Mouse (Mus musculus): ENCODE results near the gene Cd3g. TPM values are rescaled to one million over a fixed set of nuclear protein-coding genes. Genes with fewer than 3 reads are reported as not detected.
"Not testable (repeated sequence)": the region's sequence is repeated elsewhere in the genome, so short reads cannot be mapped to it uniquely, and the experiment has no call there.

The Cd3g gene
- polyA plus RNA-seq, 1 experiment from 2014 or later = 0.25 TPM

DNA sequence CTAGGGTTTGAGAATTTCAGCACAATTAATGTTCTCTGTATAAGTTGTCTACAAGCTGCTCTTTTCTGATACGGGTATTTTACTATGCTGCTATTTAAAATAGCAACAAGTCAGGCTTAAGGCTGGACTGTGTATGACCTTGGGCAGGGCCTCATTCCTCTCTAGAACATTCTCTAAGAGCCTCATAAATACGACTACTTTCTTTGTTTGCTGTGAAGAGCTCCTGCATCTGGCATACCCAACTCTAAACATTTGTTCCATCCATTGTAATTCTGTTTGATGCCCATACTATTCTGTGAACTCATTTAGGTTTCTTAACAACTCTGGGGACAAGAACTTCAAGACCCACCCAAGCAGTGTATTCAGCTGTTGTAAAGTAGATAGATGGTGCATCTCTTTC, 2.8 kb upstream of the Cd3g start:
- no peaks in the 10 kb centered on the region for H3K27me3 ChIP-seq (replicated peaks)
- WGBS = 74% methylated on average over 2 of the region's 2 CpGs
- H3K4me2 ChIP-seq (replicated peaks) = no peak overlapping the region
- no peaks in the 10 kb centered on the region for H3K9me3 ChIP-seq
- H3K4me1 ChIP-seq = no peaks in the 10 kb centered on the region
- no peak overlapping the region for H3K4me3 ChIP-seq
- H3K9ac ChIP-seq = no peak overlapping the region
- H3K36me3 ChIP-seq = no peaks in the 10 kb centered on the region
- ATAC-seq (ENCODE audit: low FRiP score, low read depth) = no peak
- no peak overlapping the region for H3K27ac ChIP-seq

DNA sequence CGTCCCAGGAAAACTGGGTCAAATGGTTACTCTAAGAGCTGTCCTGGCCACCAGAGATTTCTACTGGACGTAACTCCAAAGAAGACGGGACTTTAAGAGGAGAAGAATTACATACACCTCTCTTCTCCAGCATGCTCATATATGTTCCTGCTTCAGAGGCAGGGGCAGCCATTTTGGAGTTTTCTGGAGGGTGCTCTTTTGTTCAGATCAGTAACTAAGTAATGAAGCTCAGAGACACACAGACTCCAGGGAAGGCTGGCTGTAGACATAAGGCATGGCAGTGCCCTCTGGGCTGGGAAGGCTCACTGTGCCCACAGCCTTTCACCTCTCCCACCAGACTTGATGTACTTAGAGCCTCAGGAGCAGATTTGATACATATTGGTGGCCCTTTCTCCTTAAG, 2.3 kb upstream of the Cd3g start:
- WGBS = 89% methylated on average over 3 of the region's 3 CpGs
- H3K36me3 ChIP-seq = no peaks in the 10 kb centered on the region

DNA sequence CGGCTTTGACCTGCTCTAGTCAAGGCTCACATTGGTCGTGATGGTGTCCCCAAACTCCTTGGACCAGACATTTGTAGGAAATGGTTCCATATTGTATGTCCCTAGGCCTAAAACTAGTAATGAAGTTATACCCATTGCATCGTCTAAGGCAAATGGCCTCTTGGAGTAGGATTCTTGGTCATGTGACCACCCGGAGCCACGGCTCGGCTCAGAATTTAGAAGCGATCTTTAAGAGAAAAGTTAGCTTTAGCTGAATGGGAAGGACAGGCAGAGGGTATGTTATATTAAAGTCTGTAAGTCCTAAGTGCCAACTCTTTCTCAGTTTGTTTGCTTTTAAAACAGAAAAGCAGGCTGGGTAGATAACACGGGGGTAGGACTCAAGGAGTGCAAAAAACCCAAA, 1.9 kb upstream of the Cd3g start:
- Histone ChIP-seq H3K27ac (no peak overlapping the region), H3K27me3 (replicated peaks) (no peaks in the 10 kb centered on the region), H3K36me3 (no peaks in the 10 kb centered on the region), H3K9ac (no peak overlapping the region), H3K4me1 (no peaks in the 10 kb centered on the region), H3K4me2 (replicated peaks) (no peak overlapping the region), H3K4me3 (no peak overlapping the region), H3K9me3 (no peaks in the 10 kb centered on the region)
- no peak for ATAC-seq (ENCODE audit: low FRiP score, low read depth)
- 92% methylated on average over 8 of the region's 8 CpGs for WGBS

More for the DNA sequence above, 2.3 kb upstream of the Cd3g start:
- H3K4me1 ChIP-seq = no peaks in the 10 kb centered on the region
- no peak overlapping the region for H3K4me3 ChIP-seq
- H3K9me3 ChIP-seq = no peaks in the 10 kb centered on the region
- no peak overlapping the region for H3K27ac ChIP-seq
- no peak overlapping the region for H3K4me2 ChIP-seq (replicated peaks)
- no peaks in the 10 kb centered on the region for H3K27me3 ChIP-seq (replicated peaks)
- no peak overlapping the region for H3K9ac ChIP-seq
- ATAC-seq (ENCODE audit: low FRiP score, low read depth) = no peak

DNA sequence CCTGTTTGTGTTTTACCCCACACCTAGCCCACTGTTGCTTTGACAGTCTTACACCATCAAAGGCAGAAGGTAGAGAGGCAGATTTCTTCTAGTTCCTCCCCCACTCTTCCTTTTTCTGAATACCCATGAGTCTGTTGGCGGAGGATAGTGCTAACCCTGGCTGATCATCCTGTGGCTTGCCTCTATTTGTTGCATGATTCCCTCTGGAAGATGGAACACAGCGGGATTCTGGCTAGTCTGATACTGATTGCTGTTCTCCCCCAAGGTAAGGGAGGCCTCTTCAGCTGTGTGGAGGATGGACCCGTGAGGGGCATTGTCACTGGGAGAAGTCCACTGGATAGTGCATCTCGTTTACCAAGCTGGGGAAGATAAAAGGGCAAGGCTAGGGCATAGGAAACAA, 1.4 kb upstream of the Cd3g start, which contains the start of gene Cd3d:
Gene Cd3d (plus strand): TSS at position 111 of the 400 bp plus-strand sequence.
- Histone ChIP-seq H3K27ac (no peak within 1 kb of the TSS), H3K9me3 (no peaks in the 10 kb centered on the region), H3K9ac (no peak within 1 kb of the TSS), H3K27me3 (replicated peaks) (no peaks in the 10 kb centered on the region), H3K4me2 (replicated peaks) (no peak within 1 kb of the TSS), H3K4me1 (no peaks in the 10 kb centered on the region), H3K4me3 (no peak within 1 kb of the TSS), H3K36me3 (no peaks in the 10 kb centered on the region)
- 80% methylated on average over 4 of the region's 4 CpGs for WGBS
- no peak for ATAC-seq (ENCODE audit: low FRiP score, low read depth)

DNA sequence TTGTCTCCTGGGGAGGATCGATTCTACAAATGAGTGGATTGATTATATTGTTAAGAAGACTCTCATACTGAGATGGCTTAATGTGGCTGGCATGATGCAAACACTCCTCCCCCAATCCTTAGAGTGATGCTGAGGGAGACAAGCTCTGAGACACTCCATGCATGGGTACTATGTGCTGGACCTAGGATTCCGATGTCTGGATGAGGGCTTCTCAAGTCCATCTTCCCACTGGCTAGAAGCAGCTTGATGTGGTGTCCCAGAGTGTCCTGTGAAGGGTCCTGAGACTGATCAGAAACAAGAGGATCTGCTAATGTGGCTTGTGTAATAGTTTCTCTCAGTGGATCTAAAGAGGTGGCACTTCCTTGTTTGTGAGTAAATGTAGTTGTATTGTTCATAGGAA, 873 bp upstream of the Cd3g start:
- no peak overlapping the region for H3K27ac ChIP-seq
- no peak overlapping the region for H3K4me2 ChIP-seq (replicated peaks)
- ATAC-seq (ENCODE audit: low FRiP score, low read depth) = no peak
- no peaks in the 10 kb centered on the region for H3K27me3 ChIP-seq (replicated peaks)
- no peaks in the 10 kb centered on the region for H3K4me1 ChIP-seq
- WGBS = 87% methylated on average over 2 of the region's 2 CpGs
- H3K9me3 ChIP-seq = no peaks in the 10 kb centered on the region
- H3K36me3 ChIP-seq = no peaks in the 10 kb centered on the region
- no peak overlapping the region for H3K4me3 ChIP-seq
- H3K9ac ChIP-seq = no peak overlapping the region

DNA sequence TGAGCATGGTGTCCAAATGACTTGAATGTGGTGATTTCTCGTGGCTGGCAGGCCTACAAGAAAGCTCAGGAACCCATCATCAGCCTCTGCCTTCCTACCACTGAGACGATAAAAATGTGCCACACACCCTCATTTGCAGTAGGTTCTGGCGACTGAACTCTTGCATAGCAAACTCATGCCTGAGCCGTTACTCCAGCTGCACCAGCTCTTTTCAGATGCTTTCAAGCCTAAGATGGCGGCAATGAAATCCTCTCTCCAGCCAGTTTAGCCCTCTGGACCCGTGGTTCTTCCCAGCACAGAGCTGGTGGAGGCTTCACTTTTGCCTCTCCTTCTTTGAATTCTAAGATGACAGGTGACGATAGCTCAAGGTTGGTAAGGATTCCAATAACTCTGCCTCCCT, 425 bp downstream of the Cd3g start:
- no peak overlapping the region for H3K4me3 ChIP-seq
- WGBS = 78% methylated on average over 7 of the region's 7 CpGs
- H3K27me3 ChIP-seq (replicated peaks) = no peaks in the 10 kb centered on the region
- H3K4me1 ChIP-seq = no peaks in the 10 kb centered on the region
- H3K4me2 ChIP-seq (replicated peaks) = no peak overlapping the region
- no peaks in the 10 kb centered on the region for H3K36me3 ChIP-seq
- no peak for ATAC-seq (ENCODE audit: low FRiP score, low read depth)
- H3K9me3 ChIP-seq = no peaks in the 10 kb centered on the region
- no peak overlapping the region for H3K27ac ChIP-seq
- H3K9ac ChIP-seq = no peak overlapping the region

DNA sequence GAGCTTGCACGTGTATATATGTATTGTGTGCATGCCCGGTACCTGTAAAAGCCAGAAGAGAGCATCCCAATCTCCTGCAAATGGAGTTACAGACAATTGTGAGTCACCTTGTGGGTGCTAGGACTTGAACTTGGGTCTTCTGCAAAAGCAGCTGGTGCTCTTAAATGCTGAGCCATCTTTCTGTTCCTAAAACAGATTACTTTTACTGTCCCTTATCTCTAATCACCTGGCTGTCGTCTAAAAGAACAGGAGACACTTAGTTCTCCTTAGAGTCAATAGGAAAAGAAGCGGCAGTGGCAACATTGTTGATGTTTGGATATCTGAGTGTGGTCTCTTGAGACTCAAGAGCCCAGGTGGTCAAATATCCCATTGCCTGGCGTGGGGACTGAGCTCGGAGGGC, 2.4 kb downstream of the Cd3g start:
- Histone ChIP-seq H3K9me3 (no peaks in the 10 kb centered on the region), H3K27ac (no peak overlapping the region), H3K4me2 (replicated peaks) (no peak overlapping the region), H3K9ac (no peak overlapping the region), H3K4me3 (no peak overlapping the region), H3K36me3 (no peaks in the 10 kb centered on the region), H3K27me3 (replicated peaks) (no peaks in the 10 kb centered on the region), H3K4me1 (no peaks in the 10 kb centered on the region)
- WGBS = 83% methylated on average over 6 of the region's 6 CpGs
- no peak for ATAC-seq (ENCODE audit: low FRiP score, low read depth)

DNA sequence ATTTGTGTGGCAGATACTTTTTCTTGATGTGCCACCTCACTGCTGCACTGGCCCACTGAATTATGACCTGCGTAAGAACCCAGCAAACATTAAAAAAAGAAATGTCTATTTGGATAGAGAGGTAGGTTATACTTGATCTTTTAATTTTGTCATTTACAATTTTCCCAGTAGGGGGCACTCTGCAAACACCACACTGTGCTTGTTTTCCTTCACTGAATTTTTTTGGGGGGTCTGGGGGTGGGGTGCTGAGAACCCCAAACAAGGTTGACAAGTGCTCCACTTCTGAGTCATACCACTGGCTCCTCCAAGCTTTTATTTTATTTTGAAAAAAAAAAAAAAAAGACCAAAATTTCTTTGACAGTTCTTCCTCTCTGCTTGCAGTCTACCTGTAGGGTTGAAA, 10.8 kb downstream of the Cd3g start:
- Histone ChIP-seq H3K27me3 (replicated peaks) (0 out of 2 replicates have a peak, but pooled peaks cover 3% of the 10 kb centered on the region), H3K36me3 (no peaks in the 10 kb centered on the region), H3K9me3 (no peaks in the 10 kb centered on the region), H3K9ac (no peak overlapping the region), H3K27ac (no peak overlapping the region), H3K4me2 (replicated peaks) (no peak overlapping the region), H3K4me1 (peaks cover 9% of the 10 kb centered on the region), H3K4me3 (no peak overlapping the region)
- no peak for ATAC-seq (ENCODE audit: low FRiP score, low read depth)
- 76% methylated on average over 1 of the region's 1 CpGs for WGBS

DNA sequence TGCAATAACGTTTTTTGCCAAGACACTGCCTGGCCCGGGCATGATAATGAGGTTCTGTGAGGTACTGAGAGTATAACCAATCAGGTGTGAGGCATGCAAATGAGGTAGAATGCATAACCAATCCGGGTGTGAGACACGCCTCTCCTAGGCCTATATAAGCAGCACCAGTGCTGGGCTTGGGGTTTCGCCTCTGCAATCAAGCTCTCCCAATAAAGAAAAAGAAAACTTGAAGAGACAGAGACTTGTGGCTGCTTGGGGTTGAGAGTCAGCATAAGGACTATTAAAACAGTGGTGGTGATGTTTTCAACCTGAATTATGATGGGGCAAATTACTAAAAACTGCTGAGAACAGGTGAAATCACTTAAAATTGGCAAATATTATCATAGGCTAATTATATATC, 12.5 kb downstream of the Cd3g start:
- peaks cover 14% of the 10 kb centered on the region for H3K4me1 ChIP-seq
- H3K27ac ChIP-seq; H3K9ac ChIP-seq; H3K36me3 ChIP-seq; H3K9me3 ChIP-seq; H3K4me2 ChIP-seq (replicated peaks); H3K27me3 ChIP-seq (replicated peaks); H3K4me3 ChIP-seq; ATAC-seq (ENCODE audit: low FRiP score, low read depth): not testable (repeated sequence)
- 87% methylated on average over 5 of the region's 5 CpGs for WGBS

DNA sequence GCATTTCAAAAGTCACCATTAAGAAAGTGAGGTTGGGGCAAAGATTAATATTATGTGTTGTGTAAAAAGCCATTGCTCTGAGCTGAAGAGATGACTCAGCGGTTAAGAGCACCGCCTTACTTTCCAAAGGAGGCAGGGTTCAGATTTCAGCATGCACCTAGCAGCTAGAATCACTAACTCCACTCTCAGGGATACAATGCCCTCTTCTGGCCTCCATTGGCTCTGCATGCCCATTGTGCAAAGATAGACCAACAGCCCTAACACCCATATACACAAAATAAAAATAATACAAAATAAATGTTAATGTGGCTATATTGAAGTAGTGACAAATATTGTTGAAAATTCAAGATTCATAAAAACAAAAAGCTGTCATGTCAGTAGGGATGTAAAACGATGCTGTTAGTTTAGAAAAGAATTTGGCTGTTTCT, 13.4 kb downstream of the Cd3g start:
- Histone ChIP-seq H3K4me3 (no peak overlapping the region), H3K4me1 (peaks cover 14% of the 10 kb centered on the region), H3K4me2 (replicated peaks) (no peak overlapping the region), H3K36me3 (peaks cover 12% of the 10 kb centered on the region), H3K27ac (no peak overlapping the region), H3K9ac (no peak overlapping the region), H3K27me3 (replicated peaks) (0 out of 2 replicates have a peak, but pooled peaks cover 3% of the 10 kb centered on the region), H3K9me3 (no peaks in the 10 kb centered on the region)
- ATAC-seq (ENCODE audit: low FRiP score, low read depth) = no peak
- 24% methylated on average over 3 of the region's 3 CpGs for WGBS

DNA sequence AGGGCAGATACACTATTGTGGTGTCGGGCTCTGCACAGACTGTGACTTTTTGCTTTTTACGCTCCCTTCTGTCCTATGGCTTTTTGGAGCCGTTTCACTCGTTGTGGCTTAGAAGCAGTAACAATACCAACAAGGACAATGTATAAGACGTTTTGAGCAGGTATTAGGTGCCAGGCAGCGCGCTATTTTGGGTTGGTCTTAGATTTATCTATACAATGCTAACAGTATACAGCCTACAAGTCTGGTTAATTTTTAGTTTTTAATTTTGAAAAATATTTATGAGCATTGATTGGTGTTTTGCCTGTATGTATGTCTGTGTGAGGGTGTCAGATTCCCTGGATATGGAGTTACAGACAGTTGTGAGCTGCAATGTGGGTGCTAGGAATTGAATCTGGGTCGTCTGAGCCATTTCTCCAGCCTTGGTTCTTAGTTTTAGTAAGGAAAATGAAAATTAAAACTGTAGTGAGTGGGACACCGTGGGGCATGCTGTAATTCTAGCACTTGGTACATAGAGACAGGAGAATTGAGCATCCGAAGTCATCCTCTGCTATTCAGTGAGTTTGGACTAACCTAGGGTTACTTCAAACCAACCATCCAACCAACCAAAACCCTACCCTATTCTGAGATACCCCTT, 14.3 kb downstream of the Cd3g start:
- 13% methylated on average over 10 of the region's 10 CpGs for WGBS
- H3K27me3 ChIP-seq (replicated peaks) = 0 out of 2 replicates have a peak, but pooled peaks cover 3% of the 10 kb centered on the region
- H3K4me3 ChIP-seq = peak overlapping the region; percentile 76
- no peak overlapping the region for H3K27ac ChIP-seq
- ATAC-seq (ENCODE audit: low FRiP score, low read depth) = peak; percentile 73
- H3K9me3 ChIP-seq = no peaks in the 10 kb centered on the region
- H3K9ac ChIP-seq = peak overlapping the region; percentile 40; the same call in 1 of the 2 replicates
- peaks cover 16% of the 10 kb centered on the region for H3K36me3 ChIP-seq
- peak overlapping the region; percentile 70 for H3K4me2 ChIP-seq (replicated peaks)
- peaks cover 14% of the 10 kb centered on the region for H3K4me1 ChIP-seq

DNA sequence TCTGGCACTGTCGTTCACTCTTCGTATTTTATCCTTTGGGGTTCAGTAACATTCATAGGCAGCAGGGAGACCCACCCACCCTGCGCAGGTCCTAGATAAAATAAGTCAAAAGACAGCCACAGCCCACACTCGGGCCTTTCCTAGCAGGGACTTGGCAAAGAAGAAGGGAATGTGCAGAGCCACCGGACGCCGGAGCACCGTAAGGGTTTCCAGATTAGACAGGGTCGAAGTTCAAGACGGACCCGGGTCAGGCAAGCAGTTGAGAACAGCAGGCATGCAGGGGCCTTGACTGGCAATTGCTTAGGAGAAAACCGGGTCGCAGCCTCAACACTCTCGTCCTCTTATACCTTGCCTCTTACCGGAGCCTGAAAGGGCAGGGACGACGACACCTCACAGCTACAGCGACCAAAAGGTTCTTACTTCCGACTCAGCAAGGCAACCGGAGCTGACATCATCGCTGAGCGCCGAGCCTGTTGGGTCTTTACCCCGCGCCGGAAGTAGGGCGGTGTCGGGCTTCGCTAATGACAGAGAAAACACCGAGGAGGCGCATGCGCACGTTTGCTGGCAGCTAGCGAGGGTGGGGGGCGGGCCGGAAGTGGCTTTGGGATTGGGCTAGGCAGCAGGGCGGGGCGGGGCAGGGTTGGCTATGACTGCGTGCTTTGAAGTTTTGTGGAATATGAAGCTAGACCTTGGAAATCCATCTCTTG, 15.0 kb downstream of the Cd3g start, which contains the start of gene Ube4a:
Gene Ube4a (minus strand): TSS at position 475 of the 707 bp plus-strand sequence.
- peaks cover 16% of the 10 kb centered on the region for H3K36me3 ChIP-seq
- no peak within 1 kb of the TSS for H3K27ac ChIP-seq
- peak within 1 kb of the TSS; percentile 70 for H3K4me2 ChIP-seq (replicated peaks)
- WGBS = under 1% methylated on average over 39 of the region's 39 CpGs
- H3K27me3 ChIP-seq (replicated peaks) = 0 out of 2 replicates have a peak, but pooled peaks cover under 1% of the 10 kb centered on the region
- H3K9me3 ChIP-seq = no peaks in the 10 kb centered on the region
- ATAC-seq (ENCODE audit: low FRiP score, low read depth) = peak; percentile 97
- H3K4me1 ChIP-seq = peaks cover 14% of the 10 kb centered on the region
- H3K4me3 ChIP-seq = peak within 1 kb of the TSS; percentile 76
- peak within 1 kb of the TSS; percentile 72 for H3K9ac ChIP-seq
